Mouse (Mus musculus) MEL (cell line): ENCODE measurements at regions not wholly inside any gene's neighbourhood (a gene's known extent, or its start where the extent isn't known, plus 50 kb on each side); places are given as distances from the start of the nearest gene placed in this dataset.

Source experiments
- DNase-seq: peaks from one replicate; pipeline ENCODE4 v3.0.0; 2011; ENCODE audit warnings: low read depth, low spot score
- H3K27ac ChIP-seq: 2 replicates; pipeline ENCODE4 v1.5.1; 2012; ENCODE audit warnings: low read depth, mild to moderate bottlenecking, control low read depth, low read length, moderate library complexity; ENCODE audit not compliant: control insufficient read depth
- H3K27me3 ChIP-seq, 2 experiments: fragments of 150-350 bp in 1 of 2; sonication (generic) in 1 of 2; 2 replicates each; pipeline ENCODE4 v1.6.1; 2012; ENCODE audit warnings: low read length in 2 of 2, mild to moderate bottlenecking in 2 of 2, improper control_type of control experiment in 1 of 2, moderate library complexity in 1 of 2; ENCODE audit not compliant: insufficient read depth in 2 of 2, control insufficient read depth in 1 of 2
- H3K36me3 ChIP-seq, 2 experiments: 2 replicates each; pipeline ENCODE4 v1.6.1; 2012 to 2014; ENCODE audit warnings: low read length in 2 of 2, improper control_type of control experiment in 1 of 2, inconsistent platforms in 1 of 2, mild to moderate bottlenecking in 1 of 2; ENCODE audit not compliant: insufficient read depth in 2 of 2, control insufficient read depth in 1 of 2
- H3K4me1 ChIP-seq, 2 experiments: fragments of 150-350 bp in 1 of 2; sonication (generic) in 1 of 2; 2 replicates each; pipeline ENCODE4 v1.6.1; 2012; ENCODE audit warnings: low read length in 2 of 2, improper control_type of control experiment in 1 of 2, mild to moderate bottlenecking in 1 of 2; ENCODE audit not compliant: insufficient read depth in 2 of 2, control insufficient read depth in 1 of 2
- H3K4me3 ChIP-seq, 2 experiments: fragments of 150-350 bp in 1 of 2; sonication (generic) in 1 of 2; 2 replicates each; pipeline ENCODE4 v1.5.1; 2012; ENCODE audit warnings: low read depth in 2 of 2, low read length in 2 of 2, mild to moderate bottlenecking in 2 of 2, moderate library complexity in 2 of 2, control low read depth in 1 of 2, improper control_type of control experiment in 1 of 2; ENCODE audit not compliant: control insufficient read depth in 1 of 2, insufficient read depth in 1 of 2
- H3K79me2 ChIP-seq: 2 replicates; pipeline ENCODE4 v1.6.1; 2012; ENCODE audit warnings: mild to moderate bottlenecking, low read length, moderate library complexity; ENCODE audit not compliant: control insufficient read depth, poor library complexity, insufficient read depth
- H3K9ac ChIP-seq: 2 replicates; pipeline ENCODE4 v1.6.1; 2012; ENCODE audit warnings: low read depth, mild to moderate bottlenecking, control low read depth, low read length, moderate library complexity; ENCODE audit not compliant: control insufficient read depth, poor library complexity, severe bottlenecking
- H3K9me3 ChIP-seq: fragments of 150-350 bp; sonication (generic); replicated peaks from 2 replicates; pipeline ENCODE4 v1.6.1; 2012; ENCODE audit warnings: mild to moderate bottlenecking, low read length, improper control_type of control experiment, moderate library complexity; ENCODE audit not compliant: insufficient read depth
- BHLHE40 ChIP-seq: IDR thresholded peaks from 2 replicates; pipeline ENCODE4 v1.6.1; 2012; ENCODE audit warnings: low read depth, mild to moderate bottlenecking, inconsistent platforms, low read length, improper control_type of control experiment, borderline replicate concordance
- CHD1 ChIP-seq: IDR thresholded peaks from 2 replicates; pipeline ENCODE4 v1.6.1; 2012; ENCODE audit warnings: low read depth, mild to moderate bottlenecking, inconsistent platforms, low read length, improper control_type of control experiment
- CHD2 ChIP-seq: IDR thresholded peaks from 2 replicates; pipeline ENCODE4 v1.6.1; 2011; ENCODE audit warnings: low read length, improper control_type of control experiment
- ELF1 ChIP-seq: IDR thresholded peaks from 2 replicates; pipeline ENCODE4 v1.6.1; 2014; ENCODE audit warnings: low read depth, mild to moderate bottlenecking, inconsistent platforms, low read length, improper control_type of control experiment, moderate library complexity
- MAFK ChIP-seq: IDR thresholded peaks from 2 replicates; pipeline ENCODE4 v1.6.1; 2011; ENCODE audit warnings: low read depth, mild to moderate bottlenecking, low read length, improper control_type of control experiment, borderline replicate concordance
- MAX ChIP-seq: IDR thresholded peaks from 2 replicates; pipeline ENCODE4 v1.6.1; 2011; ENCODE audit warnings: low read length, improper control_type of control experiment
- MXI1 ChIP-seq: IDR thresholded peaks from 2 replicates; pipeline ENCODE4 v1.6.1; 2011; ENCODE audit warnings: mild to moderate bottlenecking, low read depth, low read length, improper control_type of control experiment
- MYB ChIP-seq: IDR thresholded peaks from 2 replicates; pipeline ENCODE4 v1.6.1; 2011; ENCODE audit warnings: mild to moderate bottlenecking, low read depth, low read length, improper control_type of control experiment
- NELFE ChIP-seq: IDR thresholded peaks from 2 replicates; pipeline ENCODE4 v1.6.1; 2011; ENCODE audit warnings: low read depth, low read length, improper control_type of control experiment
- RCOR1 ChIP-seq: IDR thresholded peaks from 2 replicates; pipeline ENCODE4 v1.6.1; 2012; ENCODE audit warnings: low read depth, mild to moderate bottlenecking, inconsistent platforms, low read length, improper control_type of control experiment
- SMC3 ChIP-seq: IDR thresholded peaks from 2 replicates; pipeline ENCODE4 v1.6.1; 2011; ENCODE audit warnings: low read depth, low read length, improper control_type of control experiment
- ZKSCAN1 ChIP-seq: IDR thresholded peaks from 2 replicates; pipeline ENCODE4 v1.6.1; 2012; ENCODE audit warnings: low read depth, mild to moderate bottlenecking, inconsistent platforms, low read length, improper control_type of control experiment, moderate library complexity

GRCm38 (mm10) chr4:131597996-131598395 lies 240.1 kb downstream of the Ptpru start:
- no peak for DNase-seq
- Histone ChIP-seq H3K9me3 (no peaks in the 10 kb centered on the region), H3K4me3 (no peak overlapping the region), H3K4me1 (no peaks in the 10 kb centered on the region), H3K36me3 (no peaks in the 10 kb centered on the region), H3K79me2 (no peaks in the 10 kb centered on the region), H3K9ac (no peak overlapping the region), H3K27me3 (no peaks in the 10 kb centered on the region), H3K27ac (no peak overlapping the region)
- TF ChIP-seq MYB = no peak
- no peak for TF ChIP-seq MAFK
- TF ChIP-seq SMC3 = no peak

DNA sequence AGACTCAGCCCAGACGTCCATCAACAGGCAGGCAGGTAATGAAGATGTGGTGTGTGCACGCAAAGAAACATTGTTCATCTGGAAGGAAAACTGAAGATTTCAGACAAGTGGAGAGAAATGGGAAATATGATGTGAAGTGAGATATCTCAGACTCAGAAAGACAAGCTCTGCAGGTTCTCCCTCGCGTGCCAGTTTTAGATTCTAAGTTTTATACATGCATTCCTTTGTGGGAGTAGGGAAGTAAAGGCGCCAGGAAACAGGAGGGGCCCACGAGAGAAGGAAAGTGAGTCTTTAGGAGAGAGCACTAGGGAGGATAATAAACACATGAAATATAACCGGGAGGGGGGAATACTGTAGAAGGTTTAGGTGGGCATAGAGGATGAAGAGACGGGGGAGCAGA lies 223.7 kb downstream of the Ptpru start:
- no peak overlapping the region for H3K27ac ChIP-seq
- no peaks in the 10 kb centered on the region for H3K79me2 ChIP-seq
- no peaks in the 10 kb centered on the region for H3K36me3 ChIP-seq
- H3K9me3 ChIP-seq = no peaks in the 10 kb centered on the region
- DNase-seq = no peak
- no peak overlapping the region for H3K4me3 ChIP-seq
- no peaks in the 10 kb centered on the region for H3K27me3 ChIP-seq
- TF ChIP-seq ELF1 = no peak
- H3K9ac ChIP-seq = no peak overlapping the region
- H3K4me1 ChIP-seq = no peaks in the 10 kb centered on the region

- Histone ChIP-seq H3K27me3 (no peaks in the 10 kb centered on the region), H3K27ac (no peak overlapping the region)
Measured at GRCm38 (mm10) chr4:131615587-131615986, 222.5 kb downstream of the Ptpru start.

DNA sequence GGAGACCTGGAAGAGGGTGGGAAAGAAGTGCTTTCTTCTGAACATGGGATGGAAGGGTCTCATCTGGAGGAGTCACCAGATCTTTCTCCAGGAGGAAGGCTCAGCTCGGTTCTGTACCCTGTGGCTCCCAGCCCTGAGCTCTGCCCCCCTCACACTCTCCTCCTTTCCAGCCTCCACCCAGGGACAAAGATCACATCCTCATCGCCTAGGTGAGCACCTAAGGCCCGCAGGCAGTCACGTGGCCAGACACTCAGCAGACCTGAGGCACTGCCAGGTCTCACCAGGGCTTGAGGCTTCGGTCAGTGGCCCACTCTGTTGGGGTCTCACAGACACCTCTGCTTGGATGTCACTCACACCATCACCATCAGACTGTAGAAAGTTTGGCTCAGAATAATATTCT lies 200.0 kb downstream of the Ptpru start:
- Histone ChIP-seq H3K79me2 (no peaks in the 10 kb centered on the region), H3K27ac (no peak overlapping the region), H3K27me3 (no peaks in the 10 kb centered on the region), H3K4me3 (no peak overlapping the region), H3K4me1 (no peaks in the 10 kb centered on the region), H3K9me3 (no peaks in the 10 kb centered on the region), H3K9ac (no peak overlapping the region), H3K36me3 (no peaks in the 10 kb centered on the region)
- DNase-seq = no peak
- TF ChIP-seq CHD2 = no peak
- TF ChIP-seq BHLHE40 = no peak
- TF ChIP-seq CHD1 = no peak
- TF ChIP-seq NELFE = no peak
- no peak for TF ChIP-seq MAX
- TF ChIP-seq MXI1 = no peak
- no peak for TF ChIP-seq ZKSCAN1
- no peak for TF ChIP-seq RCOR1

More at GRCm38 (mm10) chr4:131615587-131615986, 222.5 kb downstream of the Ptpru start:
- Histone ChIP-seq H3K4me1 (no peaks in the 10 kb centered on the region), H3K9me3 (no peaks in the 10 kb centered on the region), H3K36me3 (no peaks in the 10 kb centered on the region), H3K79me2 (no peaks in the 10 kb centered on the region), H3K4me3 (no peak overlapping the region), H3K9ac (no peak overlapping the region)
- no peak for DNase-seq
- no peak for TF ChIP-seq SMC3
